ENCODE assay signal across 23 mouse cellular contexts in the genomic region with DNA sequence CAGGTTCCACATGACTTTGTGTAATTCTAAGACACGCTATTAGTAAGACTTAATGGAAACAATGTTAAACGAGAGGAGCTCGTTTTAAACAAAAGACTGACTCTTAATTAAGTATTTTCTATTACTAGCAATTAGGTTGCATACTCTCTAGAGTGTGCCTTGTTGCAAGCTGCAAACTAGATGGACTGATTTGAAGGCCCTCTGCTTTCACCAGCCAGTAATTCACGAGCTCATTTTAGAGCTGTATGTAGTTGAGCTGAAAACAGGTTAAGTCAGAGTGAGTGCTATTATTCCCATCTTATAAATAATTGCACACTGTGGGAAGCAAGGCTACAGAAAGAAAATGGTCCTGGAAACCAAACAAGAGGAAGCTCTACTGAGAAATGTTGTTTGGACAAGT. TPM values are rescaled to one million over a fixed set of nuclear protein-coding genes. Genes with fewer than 3 reads are reported as not detected.
DNase-seq lines count a peak whose midpoint lies in the region; ATAC-seq lines count a peak whose summit lies in the region.
"Had no signal": no experiment of that assay in that cellular context is flagged by ENCODE, and none has a peak within 500 bp of the region (broad histone marks: within the 10 kb centered on the region; RNA-seq: fewer than 3 reads in every experiment).

No protein-coding gene starts in this region.

- no peak overlapping the region for H3K4me2 ChIP-seq in forebrain, embryonic 12.5 days
- H3K4me2 ChIP-seq in forebrain, embryonic 14.5 days (ENCODE audit: low read length): no peak overlapping the region
- no peak overlapping the region for H3K4me2 ChIP-seq in midbrain, embryonic 16.5 days (ENCODE audit: low read length)
- H3K4me2 ChIP-seq: forebrain, embryonic 15.5 days had no signal

- peaks cover 4% of the 10 kb centered on the region; the same call in 1 of the 2 replicates for H3K36me3 ChIP-seq in forebrain, embryonic 12.5 days (replicated peaks)
- H3K36me3 ChIP-seq in forebrain, embryonic 14.5 days (ENCODE audit: control insufficient read depth, insufficient read depth, low read length): no peaks in the 10 kb centered on the region
- no peaks in the 10 kb centered on the region for H3K36me3 ChIP-seq in midbrain, embryonic 16.5 days (ENCODE audit: control insufficient read depth, insufficient read depth, low read length)
- H3K36me3 ChIP-seq in midbrain, embryonic 10.5 days: peaks cover 10% of the 10 kb centered on the region; the same call in 1 of the 2 replicates
- H3K36me3 ChIP-seq: forebrain, embryonic 15.5 days; G1E had no signal

- H3K27me3 ChIP-seq in forebrain, embryonic 12.5 days: no peaks in the 10 kb centered on the region
- H3K27me3 ChIP-seq in forebrain, embryonic 14.5 days (replicated peaks; ENCODE audit: control insufficient read depth, insufficient read depth, low read length): no peaks in the 10 kb centered on the region
- no peaks in the 10 kb centered on the region for H3K27me3 ChIP-seq in midbrain, embryonic 16.5 days (ENCODE audit: control insufficient read depth, insufficient read depth, low read depth, low read length)
- H3K27me3 ChIP-seq in midbrain, embryonic 10.5 days (ENCODE audit: low read depth, poor library complexity, severe bottlenecking): no peaks in the 10 kb centered on the region
- H3K27me3 ChIP-seq: forebrain, embryonic 15.5 days had no signal

- no peak for DNase-seq in forebrain, embryonic 14.5 days (ENCODE audit: low spot score)
- no peak for DNase-seq in midbrain, embryonic 10.5 days (ENCODE audit: low spot score)
- peak; percentile 4 for DNase-seq in retina, postnatal 1 day
- no peak for DNase-seq in retina, embryonic 14.5 days (ENCODE audit: low spot score)
- DNase-seq in embryo, embryonic 10.5 days (ENCODE audit: low spot score): no peak
- DNase-seq: adrenal gland, adult 8-10 months; adrenal gland, postnatal 36 days; B cell, adult 2 months; cerebellum, adult 11-12 months; cerebellum, adult 9-11 months; cerebellum, postnatal 36 days; heart, adult 18-20 months; heart, postnatal 10 days; heart, postnatal 4 days had no signal

- no peaks in the 10 kb centered on the region for H3K4me1 ChIP-seq in forebrain, embryonic 12.5 days
- no peaks in the 10 kb centered on the region for H3K4me1 ChIP-seq in forebrain, embryonic 14.5 days (ENCODE audit: control insufficient read depth, insufficient read depth, low read length)
- H3K4me1 ChIP-seq in midbrain, embryonic 16.5 days (ENCODE audit: control insufficient read depth, insufficient read depth, low read length): no peaks in the 10 kb centered on the region
- H3K4me1 ChIP-seq in midbrain, embryonic 10.5 days: no peaks in the 10 kb centered on the region
- H3K4me1 ChIP-seq: embryonic facial prominence, embryonic 10.5 days; forebrain, embryonic 15.5 days; heart, embryonic 10.5 days had no signal

- 43% methylated on average over 4 of the region's 4 CpGs for WGBS in forebrain, embryonic 12.5 days
- WGBS in forebrain, embryonic 14.5 days: 21% methylated on average over 4 of the region's 4 CpGs
- 69% methylated on average over 4 of the region's 4 CpGs for WGBS in midbrain, embryonic 16.5 days
- WGBS in midbrain, embryonic 10.5 days: 84% methylated on average over 4 of the region's 4 CpGs

- H3K27ac ChIP-seq in forebrain, embryonic 12.5 days: no peak overlapping the region
- H3K27ac ChIP-seq in forebrain, embryonic 14.5 days (ENCODE audit: low read depth, low read length): no peak overlapping the region
- no peak overlapping the region for H3K27ac ChIP-seq in midbrain, embryonic 16.5 days (ENCODE audit: low read length)
- H3K27ac ChIP-seq in midbrain, embryonic 10.5 days (replicated peaks): no peak overlapping the region
- H3K27ac ChIP-seq: embryonic facial prominence, embryonic 10.5 days; forebrain, embryonic 15.5 days; heart, embryonic 10.5 days had no signal

- H3K4me3 ChIP-seq in forebrain, embryonic 12.5 days (replicated peaks): no peak overlapping the region
- H3K4me3 ChIP-seq in forebrain, embryonic 14.5 days (ENCODE audit: low read depth, low read length): no peak overlapping the region
- H3K4me3 ChIP-seq in midbrain, embryonic 16.5 days (ENCODE audit: low read depth, low read length): no peak overlapping the region
- H3K4me3 ChIP-seq in midbrain, embryonic 10.5 days: no peak overlapping the region
- H3K4me3 ChIP-seq: embryonic facial prominence, embryonic 10.5 days; forebrain, embryonic 15.5 days; heart, embryonic 10.5 days had no signal

- peak; percentile 41; the same call in 1 of the 2 replicates for ATAC-seq in forebrain, embryonic 12.5 days (ENCODE audit: low FRiP score)
- ATAC-seq in forebrain, embryonic 14.5 days: no peak
- 0 out of 2 replicates have a peak, but pooled peaks have one; percentile 37 for ATAC-seq in midbrain, embryonic 16.5 days
- ATAC-seq: CD4-positive, CD25-positive, alpha-beta regulatory T cell, adult 4 months; forebrain, embryonic 15.5 days; inflammation-experienced regulatory T-cells, adult 6 months; intestine, postnatal 0 days had no signal

- H3K9me3 ChIP-seq in forebrain, embryonic 12.5 days: no peaks in the 10 kb centered on the region
- H3K9me3 ChIP-seq in forebrain, embryonic 14.5 days (replicated peaks; ENCODE audit: control insufficient read depth, low read length): no peaks in the 10 kb centered on the region
- no peaks in the 10 kb centered on the region for H3K9me3 ChIP-seq in midbrain, embryonic 16.5 days (replicated peaks; ENCODE audit: control insufficient read depth, low read length, poor library complexity, severe bottlenecking)
- no peaks in the 10 kb centered on the region for H3K9me3 ChIP-seq in midbrain, embryonic 10.5 days (replicated peaks)
- H3K9me3 ChIP-seq: embryonic facial prominence, embryonic 10.5 days; forebrain, embryonic 15.5 days; G1E; heart, embryonic 10.5 days had no signal

- H3K9ac ChIP-seq in forebrain, embryonic 12.5 days: no peak overlapping the region
- no peak overlapping the region for H3K9ac ChIP-seq in forebrain, embryonic 14.5 days (ENCODE audit: low read length)
- H3K9ac ChIP-seq in midbrain, embryonic 16.5 days (ENCODE audit: low read depth, low read length): no peak overlapping the region
- H3K9ac ChIP-seq: forebrain, embryonic 15.5 days had no signal

RNA-seq across cellular contexts. Expression of a gene that starts 50.2 kb away (rescaled TPM):
- polyA plus RNA-seq in forebrain, embryonic 12.5 days (2016; fragmentation: Nextera tagmentation; extraction: Ambion mirVana): 25.7 and 28.9 TPM in 2 replicates
- polyA plus RNA-seq in forebrain, embryonic 14.5 days (2014; fragmentation: Nextera tagmentation; extraction: Ambion mirVana): 17.0 and 20.2 TPM in 2 replicates
- polyA plus RNA-seq in midbrain, embryonic 16.5 days (2015; fragmentation: Nextera tagmentation; extraction: Ambion mirVana): 16.1 and 17.8 TPM in 2 replicates
- 26.6 and 26.8 TPM in 2 replicates for polyA plus RNA-seq in midbrain, embryonic 10.5 days (2016; fragmentation: Nextera tagmentation; extraction: Ambion mirVana)
